Mouse (Mus musculus): Measurements from ENCODE around the gene Dtl. TPM values are rescaled to one million over a fixed set of nuclear protein-coding genes. Genes with fewer than 3 reads are reported as not detected.

Gene Dtl
- total and polyA plus RNA-seq, 2 experiments from 2014 or later, result 6.6 to 7.5 TPM

- no peaks in the 10 kb centered on the region for H3K27me3 ChIP-seq (ENCODE audit: insufficient read depth, low read length)
- 44% methylated on average over 1 of the region's 1 CpGs for WGBS
- no peak for ATAC-seq
- no peak overlapping the region for H3K4me2 ChIP-seq (ENCODE audit: low read depth, low read length)
- H3K4me1 ChIP-seq (ENCODE audit: insufficient read depth, low read length), result no peaks in the 10 kb centered on the region
- H3K27ac ChIP-seq, result no peak overlapping the region
- no peaks in the 10 kb centered on the region for H3K9me3 ChIP-seq (ENCODE audit: low read length)
- TF ChIP-seq CTCF (IDR thresholded peaks at IDR 0.05; ENCODE audit: low read depth), result no peak
- no peak for DNase-seq (ENCODE audit: low spot score)
- no peaks in the 10 kb centered on the region for H3K36me3 ChIP-seq (ENCODE audit: insufficient read depth, low read length)
- H3K9ac ChIP-seq (replicated peaks; ENCODE audit: low read length), result no peak overlapping the region
- H3K4me3 ChIP-seq (ENCODE audit: low read length), result no peak overlapping the region
Observed at GRCm38 (mm10) chr1:191506791-191507190, 68.6 kb downstream of the Dtl start.

- ATAC-seq (no peak), DNase-seq (ENCODE audit: low spot score) (no peak)
- Histone ChIP-seq H3K4me2 (ENCODE audit: low read depth, low read length) (no peak overlapping the region), H3K36me3 (ENCODE audit: insufficient read depth, low read length) (no peaks in the 10 kb centered on the region), H3K9ac (replicated peaks; ENCODE audit: low read length) (no peak overlapping the region), H3K9me3 (ENCODE audit: low read length) (no peaks in the 10 kb centered on the region), H3K4me3 (ENCODE audit: low read length) (no peak overlapping the region), H3K4me1 (ENCODE audit: insufficient read depth, low read length) (no peaks in the 10 kb centered on the region), H3K27ac (no peak overlapping the region), H3K27me3 (ENCODE audit: insufficient read depth, low read length) (no peaks in the 10 kb centered on the region)
- 86% methylated on average over 6 of the region's 6 CpGs for WGBS
- TF ChIP-seq CTCF (IDR thresholded peaks at IDR 0.05; ENCODE audit: low read depth), result no peak
Observed at GRCm38 (mm10) chr1:191499666-191500065, 75.7 kb downstream of the Dtl start.

GRCm38 (mm10) chr1:191498271-191498955 lies 76.9 kb downstream of the Dtl start:
- DNase-seq (ENCODE audit: low spot score) (no peak), ATAC-seq (no peak)
- WGBS, result 82% methylated on average over 14 of the region's 14 CpGs
- TF ChIP-seq CTCF (IDR thresholded peaks at IDR 0.05; ENCODE audit: low read depth), result no peak
- H3K36me3 ChIP-seq (ENCODE audit: insufficient read depth, low read length), result no peaks in the 10 kb centered on the region
- no peak overlapping the region for H3K4me2 ChIP-seq (ENCODE audit: low read depth, low read length)
- no peak overlapping the region for H3K27ac ChIP-seq
- no peaks in the 10 kb centered on the region for H3K4me1 ChIP-seq (ENCODE audit: insufficient read depth, low read length)
- H3K27me3 ChIP-seq (ENCODE audit: insufficient read depth, low read length), result no peaks in the 10 kb centered on the region
- H3K9me3 ChIP-seq (ENCODE audit: low read length), result no peaks in the 10 kb centered on the region
- no peak overlapping the region for H3K4me3 ChIP-seq (ENCODE audit: low read length)
- H3K9ac ChIP-seq (replicated peaks; ENCODE audit: low read length), result no peak overlapping the region

- Histone ChIP-seq H3K27me3 (ENCODE audit: insufficient read depth, low read length) (no peaks in the 10 kb centered on the region), H3K9me3 (ENCODE audit: low read length) (no peaks in the 10 kb centered on the region), H3K4me3 (ENCODE audit: low read length) (no peak overlapping the region), H3K4me1 (ENCODE audit: insufficient read depth, low read length) (no peaks in the 10 kb centered on the region), H3K4me2 (ENCODE audit: low read depth, low read length) (no peak overlapping the region), H3K36me3 (ENCODE audit: insufficient read depth, low read length) (no peaks in the 10 kb centered on the region), H3K27ac (no peak overlapping the region), H3K9ac (replicated peaks; ENCODE audit: low read length) (no peak overlapping the region)
- ATAC-seq (no peak), DNase-seq (ENCODE audit: low spot score) (no peak)
- no peak for TF ChIP-seq CTCF (IDR thresholded peaks at IDR 0.05; ENCODE audit: low read depth)
- WGBS, result 79% methylated on average over 1 of the region's 1 CpGs
Observed at GRCm38 (mm10) chr1:191496676-191497075, 78.7 kb downstream of the Dtl start.

GRCm38 (mm10) chr1:191495051-191495467 lies 80.3 kb downstream of the Dtl start:
- H3K4me1 ChIP-seq (ENCODE audit: insufficient read depth, low read length), result no peaks in the 10 kb centered on the region
- WGBS, result 28% methylated on average over 10 of the region's 10 CpGs
- H3K9ac ChIP-seq (replicated peaks; ENCODE audit: low read length), result no peak overlapping the region
- DNase-seq (ENCODE audit: low spot score) (no peak), ATAC-seq (no peak)
- no peaks in the 10 kb centered on the region for H3K9me3 ChIP-seq (ENCODE audit: low read length)
- no peak for TF ChIP-seq CTCF (IDR thresholded peaks at IDR 0.05; ENCODE audit: low read depth)
- H3K4me3 ChIP-seq (ENCODE audit: low read length), result no peak overlapping the region
- H3K27ac ChIP-seq, result no peak overlapping the region
- no peak overlapping the region for H3K4me2 ChIP-seq (ENCODE audit: low read depth, low read length)
- H3K36me3 ChIP-seq (ENCODE audit: insufficient read depth, low read length), result no peaks in the 10 kb centered on the region
- no peaks in the 10 kb centered on the region for H3K27me3 ChIP-seq (ENCODE audit: insufficient read depth, low read length)

- no peak for TF ChIP-seq CTCF (IDR thresholded peaks at IDR 0.05; ENCODE audit: low read depth)
- H3K27me3 ChIP-seq (ENCODE audit: insufficient read depth, low read length), result no peaks in the 10 kb centered on the region
- H3K4me2 ChIP-seq (ENCODE audit: low read depth, low read length), result no peak overlapping the region
- no peak for DNase-seq (ENCODE audit: low spot score)
- H3K36me3 ChIP-seq (ENCODE audit: insufficient read depth, low read length), result no peaks in the 10 kb centered on the region
- H3K4me3 ChIP-seq (ENCODE audit: low read length), result no peak overlapping the region
- H3K9ac ChIP-seq (replicated peaks; ENCODE audit: low read length), result no peak overlapping the region
- H3K27ac ChIP-seq, result no peak overlapping the region; the same call in 1 of the 2 replicates
- WGBS, result 40% methylated on average over 2 of the region's 2 CpGs
- no peaks in the 10 kb centered on the region for H3K9me3 ChIP-seq (ENCODE audit: low read length)
- H3K4me1 ChIP-seq (ENCODE audit: insufficient read depth, low read length), result no peaks in the 10 kb centered on the region
- ATAC-seq, result no peak
Observed at GRCm38 (mm10) chr1:191494303-191494655, 81.1 kb downstream of the Dtl start.

- Histone ChIP-seq H3K4me2 (ENCODE audit: low read depth, low read length) (no peak overlapping the region), H3K36me3 (ENCODE audit: insufficient read depth, low read length) (no peaks in the 10 kb centered on the region), H3K4me3 (ENCODE audit: low read length) (no peak overlapping the region), H3K9ac (replicated peaks; ENCODE audit: low read length) (no peak overlapping the region), H3K4me1 (ENCODE audit: insufficient read depth, low read length) (no peaks in the 10 kb centered on the region), H3K27me3 (ENCODE audit: insufficient read depth, low read length) (no peaks in the 10 kb centered on the region), H3K9me3 (ENCODE audit: low read length) (no peaks in the 10 kb centered on the region), H3K27ac (no peak overlapping the region; the same call in 1 of the 2 replicates)
- WGBS, result 81% methylated on average over 13 of the region's 13 CpGs
- TF ChIP-seq CTCF (IDR thresholded peaks at IDR 0.05; ENCODE audit: low read depth), result no peak
- ATAC-seq (no peak), DNase-seq (ENCODE audit: low spot score) (no peak)
Observed at GRCm38 (mm10) chr1:191493476-191494302, 81.7 kb downstream of the Dtl start.

Measured in hindbrain, postnatal 0 days (tissue).